ENCODE assay signal across 9 mouse cellular contexts in genomic region chr13:55463399-55464026, GRCm38 (mm10). TPM values are rescaled to one million over a fixed set of nuclear protein-coding genes. Genes with fewer than 3 reads are reported as not detected.
DNase-seq lines count a peak whose midpoint lies in the region; ATAC-seq and TF ChIP-seq lines count a peak whose summit lies in the region.
"Had no signal": no experiment of that assay in that cellular context is flagged by ENCODE, and none has a peak within 500 bp of the region (broad histone marks: within the 10 kb centered on the region; RNA-seq: fewer than 3 reads in every experiment).

No protein-coding gene starts in this region.

- 12% methylated on average over 14 of the region's 14 CpGs for WGBS in lung, embryonic 14.5 days
- 16% methylated on average over 14 of the region's 14 CpGs for WGBS in lung, adult 2 months
- 13% methylated on average over 14 of the region's 14 CpGs for WGBS in embryonic facial prominence, embryonic 14.5 days
- 7% methylated on average over 14 of the region's 14 CpGs for WGBS in neural tube, embryonic 13.5 days

- no peaks in the 10 kb centered on the region for H3K9me3 ChIP-seq in lung, embryonic 14.5 days (ENCODE audit: low read depth, low read length)
- H3K9me3 ChIP-seq in embryonic facial prominence, embryonic 14.5 days (ENCODE audit: control insufficient read depth, low read length) = no peaks in the 10 kb centered on the region
- no peaks in the 10 kb centered on the region for H3K9me3 ChIP-seq in neural tube, embryonic 13.5 days

- no peaks in the 10 kb centered on the region; the same call in 1 of the 2 replicates for H3K27me3 ChIP-seq in lung, embryonic 14.5 days (ENCODE audit: insufficient read depth, low read length)
- H3K27me3 ChIP-seq in embryonic facial prominence, embryonic 14.5 days (replicated peaks; ENCODE audit: control insufficient read depth, insufficient read depth, low read length) = no peaks in the 10 kb centered on the region
- H3K27me3 ChIP-seq in neural tube, embryonic 13.5 days = peaks cover 9% of the 10 kb centered on the region; the same call in 1 of the 2 replicates

- no peak for TF ChIP-seq CTCF in lung, embryonic 14.5 days (IDR thresholded peaks at IDR 0.05; ENCODE audit: low read depth)
- TF ChIP-seq CTCF in lung, adult 2 months (IDR thresholded peaks at IDR 0.05; ENCODE audit: insufficient read depth, low read length) = no peak

- TF ChIP-seq POLR2A in lung, adult 2 months (IDR thresholded peaks at IDR 0.05; ENCODE audit: borderline replicate concordance, extremely low read depth, low read depth, low read length) = no peak

- peaks cover 35% of the 10 kb centered on the region for H3K36me3 ChIP-seq in lung, embryonic 14.5 days (ENCODE audit: insufficient read depth)
- H3K36me3 ChIP-seq in embryonic facial prominence, embryonic 14.5 days (ENCODE audit: control insufficient read depth, insufficient read depth, low read length) = peaks cover 35% of the 10 kb centered on the region
- H3K36me3 ChIP-seq in neural tube, embryonic 13.5 days = peaks cover 38% of the 10 kb centered on the region

- H3K4me3 ChIP-seq in lung, embryonic 14.5 days (ENCODE audit: low read depth, low read length) = peak overlapping the region; percentile 64
- H3K4me3 ChIP-seq in lung, adult 2 months (replicated peaks; ENCODE audit: extremely low read depth, low read depth, low read length) = no peak overlapping the region
- H3K4me3 ChIP-seq in embryonic facial prominence, embryonic 14.5 days (ENCODE audit: low read depth, low read length) = peak overlapping the region; percentile 83
- H3K4me3 ChIP-seq in neural tube, embryonic 13.5 days = peak overlapping the region; percentile 80

- DNase-seq in lung, embryonic 14.5 days = no peak
- no peak for DNase-seq in lung, adult 2 months
- DNase-seq in embryonic facial prominence, embryonic 14.5 days (ENCODE audit: low spot score) = no peak
- no peak for DNase-seq in right cerebral cortex, postnatal 25 days
- DNase-seq in yolk sac, embryonic 10.5 days (ENCODE audit: low spot score) = no peak
- no peak for DNase-seq in urinary bladder, postnatal 14 days (ENCODE audit: low spot score)

- H3K27ac ChIP-seq in lung, embryonic 14.5 days (ENCODE audit: low read depth) = no peak overlapping the region
- no peak overlapping the region; the same call in 1 of the 2 replicates for H3K27ac ChIP-seq in embryonic facial prominence, embryonic 14.5 days (replicated peaks; ENCODE audit: low read depth, low read length)
- H3K27ac ChIP-seq in neural tube, embryonic 13.5 days (replicated peaks) = peak overlapping the region; percentile 98

- H3K9ac ChIP-seq in lung, embryonic 14.5 days = peak overlapping the region; percentile 71
- peak overlapping the region; percentile 82 for H3K9ac ChIP-seq in embryonic facial prominence, embryonic 14.5 days (ENCODE audit: low read depth, low read length)
- peak overlapping the region; percentile 92 for H3K9ac ChIP-seq in neural tube, embryonic 13.5 days

- peaks cover 10% of the 10 kb centered on the region; the same call in 1 of the 2 replicates for H3K4me1 ChIP-seq in lung, embryonic 14.5 days (ENCODE audit: insufficient read depth)
- H3K4me1 ChIP-seq in lung, adult 2 months (ENCODE audit: control insufficient read depth, insufficient read depth, low read length) = peaks cover 4% of the 10 kb centered on the region
- H3K4me1 ChIP-seq in embryonic facial prominence, embryonic 14.5 days (ENCODE audit: control insufficient read depth, insufficient read depth, low read length) = peaks cover 12% of the 10 kb centered on the region
- H3K4me1 ChIP-seq in neural tube, embryonic 13.5 days (replicated peaks) = peaks cover 47% of the 10 kb centered on the region

- no peak; the same call in 1 of the 2 replicates for ATAC-seq in lung, embryonic 14.5 days (ENCODE audit: insufficient read depth)
- ATAC-seq in embryonic facial prominence, embryonic 14.5 days (ENCODE audit: low read depth) = no peak; the same call in 1 of the 2 replicates
- ATAC-seq in inflammation-experienced regulatory T-cells, adult 6 months = peak; percentile 11
- ATAC-seq in neural tube, embryonic 13.5 days (ENCODE audit: low read depth) = peak; percentile 6

- peak overlapping the region; percentile 98 for H3K4me2 ChIP-seq in lung, embryonic 14.5 days
- peak overlapping the region; percentile 84 for H3K4me2 ChIP-seq in embryonic facial prominence, embryonic 14.5 days (ENCODE audit: low read depth, low read length)
- H3K4me2 ChIP-seq in neural tube, embryonic 13.5 days = peak overlapping the region; percentile 77

RNA-seq across cellular contexts. Expression of gene Prr7, which starts 0.6 kb away (rescaled TPM):
- polyA plus RNA-seq in lung, embryonic 14.5 days (2014; fragmentation: Nextera tagmentation; extraction: Ambion mirVana) = 0.46 and 0.53 TPM in 2 replicates
- polyA plus RNA-seq in lung, adult 2 months (2012; rRNA removed) = 5.6 and 9.6 TPM in 2 replicates
- polyA plus RNA-seq in embryonic facial prominence, embryonic 14.5 days (2014; fragmentation: Nextera tagmentation; extraction: Ambion mirVana) = 1.9 and 2.7 TPM in 2 replicates
- polyA plus RNA-seq in inflammation-experienced regulatory T-cells, adult 6 months (2017; shearing (Covaris generic)) = under 1 TPM in 1 of 3 experiments, not detected in 2; 0.26 TPM
- 2.5 and 3.1 TPM in 2 replicates for polyA plus RNA-seq in neural tube, embryonic 13.5 days (2015; fragmentation: Nextera tagmentation; extraction: Ambion mirVana)

RNA-seq across cellular contexts. Expression of gene Grk6, which starts 18.6 kb away (rescaled TPM):
- 64.3 and 71.0 TPM in 2 replicates for polyA plus RNA-seq in lung, embryonic 14.5 days (2014; fragmentation: Nextera tagmentation; extraction: Ambion mirVana)
- polyA plus RNA-seq in lung, adult 2 months (2012; rRNA removed) = 45.2 and 55.5 TPM in 2 replicates
- 44.0 and 46.6 TPM in 2 replicates for polyA plus RNA-seq in embryonic facial prominence, embryonic 14.5 days (2014; fragmentation: Nextera tagmentation; extraction: Ambion mirVana)
- 10 to 100 TPM; 35.3 to 50.0 (median 40.5) TPM for polyA plus RNA-seq in inflammation-experienced regulatory T-cells, adult 6 months (2017; shearing (Covaris generic))
- polyA plus RNA-seq in neural tube, embryonic 13.5 days (2015; fragmentation: Nextera tagmentation; extraction: Ambion mirVana) = 35.7 and 38.5 TPM in 2 replicates

RNA-seq across cellular contexts. Expression of gene Dbn1, which starts 24.4 kb away (rescaled TPM):
- 135 and 153 TPM in 2 replicates for polyA plus RNA-seq in lung, embryonic 14.5 days (2014; fragmentation: Nextera tagmentation; extraction: Ambion mirVana)
- 20.6 and 21.6 TPM in 2 replicates for polyA plus RNA-seq in lung, adult 2 months (2012; rRNA removed)
- 141 and 167 TPM in 2 replicates for polyA plus RNA-seq in embryonic facial prominence, embryonic 14.5 days (2014; fragmentation: Nextera tagmentation; extraction: Ambion mirVana)
- polyA plus RNA-seq in inflammation-experienced regulatory T-cells, adult 6 months (2017; shearing (Covaris generic)) = under 1 TPM in 1 of 3 experiments, not detected in 2; 0.15 TPM
- polyA plus RNA-seq in neural tube, embryonic 13.5 days (2015; fragmentation: Nextera tagmentation; extraction: Ambion mirVana) = 574 and 615 TPM in 2 replicates

RNA-seq across cellular contexts. Expression of gene F12, which starts 36.9 kb away (rescaled TPM):
- not detected in 2 replicates for polyA plus RNA-seq in lung, embryonic 14.5 days (2014; fragmentation: Nextera tagmentation; extraction: Ambion mirVana)
- polyA plus RNA-seq in lung, adult 2 months (2012; rRNA removed) = 0.19 and 0.36 TPM in 2 replicates
- polyA plus RNA-seq in embryonic facial prominence, embryonic 14.5 days (2014; fragmentation: Nextera tagmentation; extraction: Ambion mirVana) = not detected in 2 replicates
- under 1 TPM in 1 of 3 experiments, not detected in 2; 0.24 TPM for polyA plus RNA-seq in inflammation-experienced regulatory T-cells, adult 6 months (2017; shearing (Covaris generic))
- polyA plus RNA-seq in neural tube, embryonic 13.5 days (2015; fragmentation: Nextera tagmentation; extraction: Ambion mirVana) = 0.25 TPM in 1 of 2 replicates, not detected in the other

RNA-seq across cellular contexts. Expression of gene Pfn3, which starts 48.5 kb away (rescaled TPM):
- polyA plus RNA-seq in lung, embryonic 14.5 days (2014; fragmentation: Nextera tagmentation; extraction: Ambion mirVana) = not detected in 2 replicates
- polyA plus RNA-seq in lung, adult 2 months (2012; rRNA removed) = not detected in 2 replicates
- polyA plus RNA-seq in embryonic facial prominence, embryonic 14.5 days (2014; fragmentation: Nextera tagmentation; extraction: Ambion mirVana) = 0.70 TPM in 1 of 2 replicates, not detected in the other
- not detected for polyA plus RNA-seq in inflammation-experienced regulatory T-cells, adult 6 months (2017; shearing (Covaris generic))
- 0.83 TPM in 1 of 2 replicates, not detected in the other for polyA plus RNA-seq in neural tube, embryonic 13.5 days (2015; fragmentation: Nextera tagmentation; extraction: Ambion mirVana)
- polyA plus RNA-seq: liver, adult 2 months had no signal

Comparison
In these comparisons a context has a peak if more than half of its experiments do, and no peak if none do; other contexts are left out.
1. ATAC-seq: peak in inflammation-experienced regulatory T-cells, adult 6 months (single experiment) and neural tube, embryonic 13.5 days (single experiment); none in lung, embryonic 14.5 days (single experiment) and embryonic facial prominence, embryonic 14.5 days (single experiment).
2. RNA of gene Dbn1, which starts 24.4 kb away (polyA plus RNA-seq): 574 to 615 TPM in neural tube, embryonic 13.5 days, 135 to 153 TPM in lung, embryonic 14.5 days, 141 to 167 TPM in embryonic facial prominence, embryonic 14.5 days and 20.6 to 21.6 TPM in lung, adult 2 months; 0.15 TPM in inflammation-experienced regulatory T-cells, adult 6 months; every median in the first group is over 10 times any median in the second.
3. Peak in every context shown above with its lines, with median percentiles within 50 percentile points of each other: H3K4me2 ChIP-seq and H3K9ac ChIP-seq.